Mouse (Mus musculus): ENCODE data around the gene Olfr324.

DNA sequence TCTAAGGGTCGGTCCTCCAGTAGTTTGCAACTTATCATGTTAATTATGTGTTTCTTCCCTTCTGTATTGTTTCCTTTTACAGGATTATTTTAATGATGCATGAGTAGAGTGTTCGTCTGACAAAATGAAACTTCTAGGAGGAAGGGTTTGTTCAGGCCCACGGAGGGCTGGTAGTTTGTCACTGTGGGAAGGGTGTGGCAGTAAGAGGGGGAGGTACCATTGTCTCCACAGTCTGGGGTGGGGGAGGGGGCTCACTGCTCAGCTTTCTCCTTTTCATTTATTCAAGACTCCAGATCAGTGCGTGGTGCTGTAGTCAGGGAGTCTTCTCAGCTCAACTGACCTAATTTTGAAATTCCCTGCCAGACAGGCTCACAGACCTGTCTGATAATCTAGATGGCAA, 31.2 kb downstream of the Olfr324 start:
- TF ChIP-seq CTCF (IDR thresholded peaks at IDR 0.05; ENCODE audit: low read depth) (no peak), EP300 (IDR thresholded peaks at IDR 0.05; ENCODE audit: low read depth) (no peak)
